Mouse (Mus musculus) R1 (cell line): ENCODE measurements around the gene Rho.

Experiments
- DNase-seq: peaks from one replicate; pipeline ENCODE4 v3.0.0-alpha.2; 2018; ENCODE audit warnings: low read depth, low spot score

Gene Rho

DNA sequence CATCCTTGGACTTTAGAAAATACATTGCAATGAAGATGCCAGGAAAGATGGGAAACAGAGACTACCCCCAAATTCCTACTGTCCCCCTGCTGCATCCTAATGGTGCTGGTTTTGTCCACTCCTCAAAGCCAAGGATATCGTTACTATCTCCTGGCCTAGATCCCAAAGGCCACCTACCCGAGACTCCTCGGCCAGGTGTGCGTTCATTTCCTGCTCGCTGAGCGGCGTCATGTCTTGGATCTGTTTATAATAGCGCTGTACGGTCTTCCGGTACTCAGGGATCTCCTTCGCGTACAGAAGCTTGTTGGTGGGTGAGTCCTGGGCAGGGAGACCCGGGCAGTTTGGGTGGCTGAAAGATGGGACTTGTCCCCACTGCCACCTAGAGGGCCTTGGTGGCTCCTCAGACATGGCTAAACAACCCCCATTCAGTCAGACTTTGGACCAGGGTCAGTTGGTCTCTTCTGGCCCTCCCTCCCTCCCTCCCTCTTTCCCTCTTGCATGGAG is 24.9 kb downstream of the Rho start:
- no peak for DNase-seq

DNA sequence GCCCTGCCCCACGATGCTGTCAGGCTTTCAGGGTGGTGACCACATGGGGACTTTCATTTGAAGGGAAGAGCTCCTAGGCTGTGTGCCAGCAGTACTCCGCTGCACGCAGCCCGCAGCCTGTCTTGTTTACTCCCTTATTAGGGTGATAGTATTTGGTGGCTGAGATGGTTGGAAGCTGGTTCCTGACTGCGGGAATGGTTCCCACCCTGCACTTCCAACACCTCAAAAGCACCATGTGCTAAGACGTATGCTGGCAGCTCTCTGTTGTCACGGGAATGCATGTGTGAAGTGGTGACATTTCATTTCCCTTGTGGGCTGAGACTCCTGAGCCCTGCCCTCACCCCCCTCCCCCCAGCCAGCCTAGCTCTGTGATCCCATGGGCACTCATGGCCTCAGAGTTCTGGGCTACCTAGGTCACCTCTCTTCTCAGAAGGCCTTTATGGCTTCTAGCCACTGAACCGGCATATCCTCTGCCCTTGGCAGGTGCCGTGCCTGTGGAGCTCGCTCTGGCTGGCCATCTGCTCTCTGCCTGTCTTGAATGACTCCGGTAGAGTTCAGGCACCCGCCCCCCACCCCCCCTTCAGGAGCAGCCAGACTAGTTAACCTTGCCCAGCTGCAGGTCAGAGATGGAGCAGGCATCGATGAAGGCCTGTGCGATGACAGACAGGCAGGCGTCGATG is 25.5 kb downstream of the Rho start:
- DNase-seq, result no peak

DNA sequence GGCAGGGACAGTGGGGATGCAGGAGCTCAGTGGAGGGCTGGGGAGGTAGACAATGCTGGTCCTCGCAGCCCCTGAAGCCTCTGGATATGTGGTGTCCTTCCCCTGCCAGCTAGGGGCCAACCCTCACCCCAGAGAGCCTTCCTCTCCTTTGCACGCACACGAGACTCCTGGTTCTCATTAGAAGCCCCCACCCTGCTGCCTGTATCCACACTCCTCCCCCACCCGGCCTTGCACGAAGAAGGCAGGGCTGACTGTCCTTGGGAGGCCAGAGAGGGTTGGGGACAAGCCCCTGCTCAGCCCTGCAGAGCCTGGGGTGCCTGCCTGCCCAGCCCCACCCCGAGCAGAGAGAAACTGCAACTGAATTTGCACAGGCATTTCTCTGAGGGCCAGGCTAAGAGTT is 26.1 kb downstream of the Rho start:
- DNase-seq, result no peak

DNA sequence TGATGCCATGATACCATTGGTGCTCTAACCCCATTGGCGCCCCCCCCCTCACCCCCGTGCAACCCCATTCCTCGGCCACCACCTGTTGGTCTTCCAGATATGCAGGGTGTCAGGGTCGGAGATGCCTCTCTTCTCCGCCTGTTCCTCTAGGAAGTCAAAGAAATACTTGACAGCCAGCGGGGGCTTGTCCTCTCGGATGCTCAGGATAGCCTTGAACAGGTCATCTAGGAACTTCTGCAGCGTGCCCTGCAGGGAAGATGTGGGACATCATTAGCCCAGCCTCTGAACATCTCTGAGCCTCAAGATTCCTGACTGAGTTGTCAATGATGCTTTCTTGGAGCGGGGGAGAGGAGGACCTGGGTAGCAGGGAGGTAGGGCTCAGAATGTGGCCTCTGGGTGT is 26.9 kb downstream of the Rho start:
- DNase-seq, result no peak

DNA sequence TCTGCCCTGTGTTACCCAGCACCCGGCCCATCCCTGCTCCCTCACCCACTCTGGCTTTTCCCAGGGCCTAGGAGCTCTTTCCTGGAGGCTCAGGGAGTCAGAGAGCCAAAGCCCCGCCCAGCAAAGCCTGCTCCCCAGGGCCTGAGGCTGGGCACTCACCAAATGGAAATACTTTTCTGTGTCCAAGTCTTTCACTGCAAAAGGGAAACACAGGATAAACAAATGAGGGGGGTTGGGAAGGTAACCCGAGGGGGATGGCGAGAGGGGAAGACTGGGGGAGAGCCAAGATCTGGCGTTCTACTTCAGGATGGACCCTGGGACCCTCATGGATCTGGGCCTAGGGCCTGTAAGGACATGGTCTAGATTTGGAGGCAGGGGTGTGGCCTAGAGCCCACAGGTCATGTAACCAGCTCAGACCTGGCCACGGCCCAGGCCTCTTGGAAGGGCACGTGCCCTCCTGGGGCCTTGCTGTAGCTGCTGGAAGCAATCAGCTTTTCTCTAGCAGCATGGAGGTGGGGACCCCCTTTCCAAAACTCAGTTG is 27.7 kb downstream of the Rho start:
- no peak for DNase-seq

DNA sequence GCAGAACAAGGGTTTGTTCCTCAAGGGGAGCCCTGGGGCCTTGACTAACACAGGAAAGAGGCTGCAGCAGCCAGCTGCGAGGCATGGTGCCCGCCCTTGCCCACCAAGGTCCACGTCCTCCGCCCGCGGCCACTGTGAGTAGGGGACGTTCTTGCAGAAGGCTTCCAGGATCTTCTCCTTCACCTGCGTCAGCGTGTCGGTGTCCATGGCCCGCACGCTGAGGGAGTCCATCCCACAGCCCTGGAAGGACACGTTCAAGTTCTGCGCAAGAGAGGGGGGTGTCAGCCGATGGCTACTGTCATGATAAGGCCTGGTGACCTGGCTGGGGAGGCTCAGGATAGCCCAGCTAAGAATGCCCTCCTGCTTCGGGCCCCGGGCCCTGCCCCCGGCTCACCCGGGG is 28.8 kb downstream of the Rho start:
- DNase-seq, result no peak

DNA sequence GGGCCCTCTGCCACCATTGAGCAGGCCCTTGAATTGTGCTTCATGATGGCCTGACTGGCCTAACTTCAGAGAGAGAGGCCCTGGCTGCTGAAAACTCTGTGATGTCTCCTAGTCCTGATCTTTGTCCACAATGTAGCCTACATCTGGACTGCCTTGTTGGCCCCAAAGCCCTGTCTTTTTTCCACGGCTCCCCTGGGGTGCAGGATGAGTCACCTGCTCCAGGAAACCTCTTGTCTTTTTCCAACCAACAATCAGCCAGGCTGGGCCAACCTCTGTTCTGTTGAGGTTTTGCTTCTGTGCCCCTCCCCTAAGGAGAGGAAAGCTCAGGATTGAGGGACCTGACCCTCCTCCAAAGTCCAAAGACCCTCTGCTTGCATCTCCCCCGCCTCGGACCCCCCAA is 30.2 kb downstream of the Rho start:
- no peak for DNase-seq

DNA sequence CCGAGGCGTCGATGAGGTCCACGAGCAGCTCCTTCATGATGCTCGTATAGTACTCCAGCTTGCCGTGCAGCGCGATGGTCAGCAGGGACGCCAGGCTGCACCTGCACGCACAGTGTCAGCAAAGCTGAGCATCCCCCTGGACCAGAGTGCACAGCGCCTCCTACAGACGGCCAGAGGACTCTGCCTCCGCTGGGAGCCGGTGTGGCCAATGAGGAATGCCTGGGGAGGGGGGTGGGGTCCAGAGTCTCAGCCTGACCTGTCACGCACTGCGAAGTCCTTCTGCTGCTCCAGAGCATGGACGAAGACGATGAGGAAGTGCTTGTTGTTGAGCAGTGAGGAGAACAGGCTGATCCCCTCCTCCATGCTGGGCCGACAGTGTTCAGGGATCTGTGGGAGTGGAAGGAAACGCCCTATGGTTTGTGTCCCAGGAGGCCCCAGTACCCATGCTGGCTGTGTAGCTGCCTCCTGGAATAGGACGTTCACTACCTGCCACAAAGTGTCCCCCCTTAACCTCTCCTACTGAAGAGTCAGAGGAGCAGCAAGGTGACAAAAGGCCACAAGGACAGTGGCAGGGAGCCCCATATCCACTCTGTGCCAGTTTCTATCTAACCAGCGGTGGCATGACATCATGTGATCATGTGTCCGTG is 31.0 kb downstream of the Rho start:
- DNase-seq, result peak; percentile 65

DNA sequence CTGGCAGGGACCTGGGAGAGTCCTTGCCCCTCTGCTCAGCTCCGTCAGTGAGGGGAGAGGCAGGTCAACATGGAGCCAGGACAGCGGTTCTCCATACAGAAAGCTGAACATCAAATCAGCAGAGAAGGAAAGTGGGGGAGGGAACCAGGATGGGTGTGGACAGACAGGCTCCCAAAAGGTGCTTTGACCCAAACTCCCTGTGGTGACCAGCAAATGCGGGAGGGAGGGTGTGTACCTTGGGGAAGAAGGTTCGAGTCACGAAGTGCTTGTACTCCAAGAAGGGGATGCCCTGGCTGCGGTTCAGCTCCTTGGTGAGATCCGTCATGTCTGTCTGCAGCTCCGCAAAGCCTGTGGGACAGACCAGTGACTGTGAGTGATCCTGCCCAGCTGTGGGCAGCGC is 32.1 kb downstream of the Rho start:
- no peak for DNase-seq

DNA sequence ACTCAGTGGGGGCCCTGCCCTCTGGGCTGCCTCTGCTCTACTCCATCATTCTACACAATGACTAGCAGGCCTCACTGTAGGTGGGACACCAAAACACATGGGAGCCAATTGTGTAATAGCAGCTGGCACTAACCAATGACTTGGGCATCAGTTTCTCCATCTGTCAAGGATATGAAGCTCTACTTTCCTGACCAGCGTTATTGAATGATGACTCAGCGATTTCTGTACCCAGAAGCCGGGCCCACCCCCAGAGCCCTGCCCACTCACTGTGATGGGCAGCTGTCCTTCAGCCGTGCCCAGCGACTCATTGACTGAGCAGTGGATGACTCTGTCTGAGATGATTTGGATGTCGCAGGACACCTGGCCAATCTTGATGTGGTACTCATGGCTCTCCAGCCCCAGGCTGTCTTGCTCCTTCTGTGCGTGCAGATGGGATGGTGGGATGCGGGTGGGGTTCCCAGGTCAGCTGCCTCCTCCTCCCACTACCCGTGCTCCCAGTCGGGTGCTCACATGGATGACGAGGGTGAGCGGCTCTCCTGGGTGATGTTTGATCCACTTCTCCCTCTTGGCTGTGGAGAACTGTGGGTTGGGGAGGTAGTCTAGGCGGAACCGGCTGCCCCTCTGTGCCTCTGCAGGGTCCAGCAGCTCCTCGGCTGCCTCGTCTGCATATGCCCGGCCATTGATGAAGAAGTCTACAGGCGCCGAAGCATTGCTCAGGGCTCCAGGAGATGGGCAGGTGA is 34.8 kb downstream of the Rho start:
- no peak for DNase-seq

DNA sequence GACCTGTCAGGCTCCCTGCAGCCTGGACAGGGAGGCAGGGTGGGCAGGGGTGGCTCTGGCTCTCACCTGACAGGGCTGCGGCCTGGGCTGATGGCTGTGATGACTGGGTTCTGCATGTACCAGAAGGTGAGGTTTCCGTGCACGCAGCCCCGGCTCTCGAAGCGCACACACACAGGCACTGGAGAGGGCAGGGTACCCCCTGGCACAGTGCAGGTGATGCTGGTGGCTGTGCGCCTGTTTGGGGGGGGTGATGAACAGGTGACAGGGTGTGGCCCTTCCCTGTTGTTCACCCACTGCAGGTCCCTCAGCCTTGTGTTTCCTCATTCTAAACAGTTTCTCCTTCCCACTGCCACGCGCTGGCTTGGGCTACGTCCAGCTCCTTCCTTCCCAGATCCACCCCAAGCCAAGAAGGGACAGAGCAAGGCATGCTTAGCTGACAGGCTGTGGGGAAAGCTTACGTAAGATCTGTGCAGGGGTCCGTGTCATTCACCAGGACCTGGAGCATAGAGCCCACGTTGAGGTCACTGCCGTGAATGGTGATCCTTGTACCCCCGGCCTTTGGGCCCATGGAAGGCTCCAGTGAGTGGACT is 35.8 kb downstream of the Rho start:
- no peak for DNase-seq

DNA sequence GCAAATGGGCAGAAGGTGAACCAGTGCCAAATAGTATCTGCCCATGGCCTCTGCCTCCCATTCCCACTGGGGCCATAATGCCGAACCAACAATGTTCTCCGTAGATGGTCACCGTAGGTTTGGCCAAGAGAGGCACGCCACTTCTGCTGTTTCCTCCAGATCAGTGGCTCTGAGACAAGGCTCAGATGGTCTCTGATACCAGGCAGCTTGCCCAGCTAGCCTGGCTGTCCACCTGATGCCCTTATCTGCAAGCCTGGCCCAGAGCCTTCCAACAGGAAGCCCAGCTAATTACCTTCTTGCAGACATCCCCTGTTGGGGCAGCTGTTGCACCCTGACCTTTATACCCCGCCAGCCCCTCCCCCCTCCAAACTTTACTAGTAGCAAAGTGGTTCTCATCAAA is 36.5 kb downstream of the Rho start:
- DNase-seq, result no peak

DNA sequence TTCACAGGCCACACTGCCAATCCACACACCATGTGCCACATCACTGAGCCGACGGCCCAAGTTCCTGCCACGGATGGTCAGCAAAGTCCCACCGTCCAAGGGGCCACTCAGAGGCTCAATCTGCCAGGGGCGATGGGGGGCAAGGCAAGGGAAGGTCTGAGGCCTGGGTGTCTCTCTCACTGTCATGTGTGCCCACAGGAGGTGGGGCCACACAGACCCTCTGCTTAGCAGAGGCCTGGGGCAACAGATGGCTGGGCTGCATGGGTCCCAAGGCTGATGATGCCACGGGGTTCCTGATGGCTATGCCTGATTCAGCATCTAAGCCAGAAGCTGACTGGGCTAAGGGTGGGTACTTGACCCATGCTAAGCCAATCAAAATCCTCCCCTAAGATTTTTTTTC is 37.2 kb downstream of the Rho start:
- no peak for DNase-seq

DNA sequence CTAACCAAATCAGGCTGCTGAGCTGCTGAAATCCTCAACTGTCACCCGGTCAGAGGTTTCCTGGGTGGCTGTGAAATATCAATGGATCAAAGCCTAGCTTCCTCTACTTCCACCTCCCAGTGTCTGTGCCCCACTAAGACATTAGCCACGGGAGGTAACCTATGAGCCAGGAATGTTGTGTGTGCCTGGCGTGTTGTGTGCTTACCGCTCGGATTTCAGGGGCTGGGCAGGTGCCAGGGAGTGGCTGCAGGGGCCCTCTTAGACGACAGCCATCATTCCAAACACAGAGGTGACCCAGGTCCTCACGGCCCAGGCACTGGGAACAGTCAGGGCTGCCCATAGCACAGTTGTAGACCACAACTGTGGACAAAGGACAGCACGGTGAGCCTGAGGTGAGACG is 37.6 kb downstream of the Rho start:
- no peak for DNase-seq

DNA sequence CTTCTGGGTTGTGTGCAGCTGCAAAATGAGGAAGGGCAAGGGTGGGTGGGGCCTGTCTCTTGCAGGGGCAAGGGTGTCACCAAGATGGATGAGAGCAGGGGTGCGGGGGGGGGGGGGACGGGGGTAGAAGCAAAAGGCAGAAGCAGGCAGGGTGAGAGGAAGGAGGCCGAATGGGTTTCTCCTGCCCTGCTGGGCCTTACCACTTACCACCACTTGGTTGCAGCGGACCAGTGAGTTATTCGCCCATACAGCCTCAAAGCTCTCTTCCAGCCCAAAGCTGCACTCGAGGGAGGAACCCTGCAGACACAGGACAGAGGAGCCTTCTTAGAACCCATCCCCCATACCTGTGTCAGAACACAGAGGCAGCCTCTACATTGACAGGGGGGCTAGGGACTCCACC is 38.4 kb downstream of the Rho start:
- DNase-seq, result no peak

DNA sequence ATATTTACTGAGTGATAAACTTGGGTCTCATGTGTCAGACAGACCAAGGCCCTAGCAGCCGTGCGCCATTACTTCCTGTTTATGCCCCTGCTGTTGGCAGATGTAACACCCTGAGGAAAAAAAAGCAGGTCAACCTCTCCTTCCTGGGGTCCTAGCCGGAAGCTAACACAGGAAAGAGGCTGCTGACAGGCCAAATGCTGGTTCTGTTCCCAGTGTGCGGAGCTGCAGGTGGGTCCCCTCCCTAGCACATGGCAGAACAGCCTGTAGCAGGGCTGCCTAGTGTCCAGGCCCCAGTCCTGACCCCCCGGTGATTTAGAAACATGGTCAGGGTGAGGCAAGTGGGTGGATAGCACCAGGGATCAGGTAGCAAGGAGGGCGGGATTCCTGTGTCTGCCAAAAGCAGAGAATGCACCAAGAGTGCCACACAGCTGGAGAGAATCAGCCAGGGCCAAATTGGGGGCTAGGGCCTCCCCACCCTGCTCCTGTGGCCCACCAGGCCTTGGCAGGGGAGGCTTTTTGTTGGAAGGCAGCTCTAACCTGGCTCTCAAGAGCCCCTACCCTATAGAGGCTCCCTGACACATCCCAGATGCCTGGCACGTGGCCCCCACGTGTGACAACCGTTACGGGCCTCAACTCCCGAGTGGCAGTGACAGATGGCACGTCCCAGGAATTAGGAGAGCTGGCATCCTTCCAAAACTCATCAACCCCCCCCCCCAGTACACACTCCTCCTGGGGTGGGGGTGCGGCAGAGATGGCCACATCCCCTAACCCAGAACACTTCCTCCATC is 39.9 kb downstream of the Rho start:
- no peak for DNase-seq

DNA sequence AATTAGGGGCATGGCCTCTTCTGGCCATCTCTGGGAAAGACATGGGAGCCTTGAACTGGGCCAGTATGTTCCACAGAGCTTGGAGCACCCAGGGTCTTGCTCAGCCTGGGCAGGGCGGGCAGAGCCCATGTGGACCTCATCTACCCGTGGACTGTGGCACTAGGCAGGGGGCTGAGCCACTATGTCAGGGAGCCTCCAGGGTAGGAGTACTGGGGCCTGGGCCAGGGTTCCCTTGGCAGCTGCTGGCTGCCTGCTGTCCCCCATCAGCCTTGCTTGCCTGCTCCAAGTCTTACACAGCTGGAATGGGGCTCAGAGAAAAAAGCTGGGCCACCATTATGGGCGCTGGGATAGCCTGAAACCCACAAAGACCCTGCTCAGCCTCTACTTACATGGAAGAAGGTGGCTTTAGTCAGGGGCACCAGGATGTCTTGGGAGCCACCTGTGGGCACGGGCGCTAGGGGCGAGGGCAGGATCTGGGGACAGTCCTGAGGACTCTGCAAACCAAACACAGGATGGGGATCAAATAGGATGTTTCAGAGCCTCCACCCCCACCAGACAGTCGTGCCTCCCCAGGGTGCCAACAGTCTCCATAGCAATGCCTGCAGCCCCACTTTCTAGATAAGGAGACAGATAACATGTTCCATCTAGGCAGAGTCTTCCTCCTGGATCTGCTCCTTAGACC is 40.7 kb downstream of the Rho start:
- DNase-seq, result no peak

DNA sequence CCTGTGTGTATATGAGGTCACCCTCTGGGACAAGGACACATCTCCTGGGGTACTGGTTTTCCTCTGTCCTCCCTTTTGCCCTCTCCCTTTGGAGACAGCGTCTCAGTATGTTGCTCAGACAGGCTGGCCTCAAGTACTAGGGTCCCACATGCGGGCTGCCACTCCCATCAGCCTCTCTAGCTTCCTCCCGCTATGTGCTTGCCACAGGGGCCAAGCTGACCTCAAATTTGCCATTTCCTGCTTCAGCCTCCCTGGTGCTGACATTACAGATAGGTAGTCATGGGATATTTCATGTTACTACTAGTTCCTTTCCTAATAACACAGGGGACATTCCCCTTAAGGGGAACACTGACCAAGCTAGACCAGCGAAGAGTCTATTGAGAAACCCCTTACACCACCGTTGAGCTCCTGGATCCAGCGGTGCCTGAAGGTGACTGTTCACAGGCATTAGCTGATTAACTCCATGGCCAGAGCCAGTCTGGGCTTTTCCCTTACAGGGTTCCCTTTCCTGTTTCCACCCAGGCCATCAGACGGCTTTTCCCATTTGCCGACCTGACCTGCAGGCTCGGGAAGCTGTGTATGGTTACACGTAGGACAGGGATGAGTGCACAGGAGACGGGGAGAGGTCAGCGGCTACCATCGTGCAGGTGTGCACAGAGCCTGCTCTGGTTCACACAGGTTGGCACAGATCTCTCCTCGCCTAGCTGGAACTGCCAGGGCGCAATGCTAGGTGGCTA is 41.8 kb downstream of the Rho start:
- DNase-seq, result no peak

DNA sequence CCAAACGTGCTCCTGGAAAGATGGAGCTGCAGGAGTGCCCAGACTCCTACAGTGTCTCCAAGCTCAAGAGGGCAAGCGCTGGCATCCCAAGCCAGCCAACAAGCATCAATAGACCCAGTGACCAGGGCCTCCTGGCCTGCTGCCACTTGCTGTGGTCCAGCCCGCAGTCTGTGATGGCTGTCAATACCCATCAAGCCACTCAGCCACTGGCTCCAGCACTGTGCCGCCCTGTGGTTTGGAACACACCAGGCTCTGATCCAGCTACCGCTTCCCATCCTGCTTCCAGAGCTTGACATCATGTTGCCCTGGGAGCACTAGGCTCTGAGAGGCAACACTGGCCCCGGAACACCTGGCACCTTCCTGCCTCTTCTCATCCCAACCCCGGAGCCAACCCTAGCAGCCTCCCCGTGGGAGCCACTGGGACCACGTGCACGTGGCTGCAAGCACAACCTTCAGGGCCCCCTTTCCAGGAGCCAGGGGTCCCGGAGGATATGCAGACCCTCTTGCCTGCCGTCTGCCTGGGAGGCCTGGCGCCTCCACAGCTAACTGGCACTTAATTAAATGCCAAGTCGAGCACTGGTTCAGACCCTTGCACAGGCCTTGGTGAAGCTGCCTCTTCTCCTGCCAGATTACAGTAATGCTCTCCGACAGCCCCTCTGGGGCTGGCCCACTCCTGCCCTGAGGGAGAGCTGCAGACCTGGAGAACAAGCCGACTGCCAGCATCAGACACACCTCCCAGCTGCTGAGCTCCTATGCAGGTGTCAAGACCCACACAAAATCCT is 42.5 kb downstream of the Rho start:
- no peak for DNase-seq
